Mouse (Mus musculus) G1E (cell line): ENCODE data around the gene Tfdp2.

ENCODE experiments used
- CTCF ChIP-seq: IDR thresholded peaks from 2 replicates; pipeline ENCODE4 v1.5.1; 2012; ENCODE audit warnings: low read depth, low read length, inconsistent platforms, mixed read lengths
- GATA1 ChIP-seq: IDR thresholded peaks from 2 replicates; pipeline ENCODE4 v1.6.1; 2012; ENCODE audit warnings: borderline replicate concordance, low read length, inconsistent platforms, mixed read lengths
- GATA2 ChIP-seq: IDR thresholded peaks from 2 replicates; pipeline ENCODE4 v1.6.1; 2012; ENCODE audit warnings: low read depth, low read length, inconsistent platforms, borderline replicate concordance
- POLR2AphosphoS5 ChIP-seq: IDR thresholded peaks from 2 replicates; pipeline ENCODE4 v1.6.1; 2012; ENCODE audit warnings: low read depth, low read length, inconsistent platforms; ENCODE audit not compliant: insufficient replicate concordance

DNA sequence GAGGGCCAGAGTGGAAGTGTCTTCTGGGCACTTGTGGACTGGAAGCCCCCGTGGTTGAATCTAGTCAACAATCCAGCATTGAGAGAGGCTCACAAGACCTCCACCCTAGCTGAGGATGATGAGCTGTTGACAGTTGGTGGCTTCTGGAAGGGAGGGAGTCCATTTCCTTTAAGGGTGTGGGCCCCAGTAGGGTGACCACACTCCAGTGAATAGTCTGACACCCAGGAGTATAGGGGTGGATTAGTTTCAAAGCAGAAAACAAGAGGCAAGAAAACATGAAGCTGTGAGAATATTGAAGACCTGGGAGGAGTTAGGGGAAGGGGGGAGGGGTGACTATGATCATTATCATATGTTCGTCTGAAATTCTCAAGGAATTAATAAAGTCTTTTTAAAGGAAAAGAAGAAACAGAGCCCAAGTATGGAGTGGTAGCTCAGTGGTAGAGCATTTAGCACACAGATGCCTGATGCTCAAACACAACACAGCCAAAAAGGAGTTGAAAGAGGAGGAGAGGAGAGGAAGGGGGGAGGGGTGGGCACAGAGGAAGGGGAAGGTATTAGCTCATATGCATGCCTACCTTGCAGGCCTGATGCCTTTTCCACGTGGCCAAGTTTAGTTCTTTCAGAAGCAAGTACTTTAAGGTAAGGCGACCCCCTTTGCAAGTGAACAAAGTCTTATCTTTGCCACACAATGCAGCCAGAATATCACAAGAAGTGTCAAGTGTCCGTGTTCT lies 173.7 kb downstream of the Tfdp2 start:
- TF ChIP-seq POLR2AphosphoS5 (no peak), GATA1 (no peak), GATA2 (no peak), CTCF (no peak)
